Mouse (Mus musculus) lung, postnatal 10 days (tissue): Measurements from ENCODE around the gene Gpha2.
A peak's percentile ranks its signal among the peaks of the same experiment; 100 is the strongest.

ENCODE experiments used
- DNase-seq: peaks from one replicate; pipeline ENCODE4 v3.0.0; 2021

The Gpha2 gene

DNA sequence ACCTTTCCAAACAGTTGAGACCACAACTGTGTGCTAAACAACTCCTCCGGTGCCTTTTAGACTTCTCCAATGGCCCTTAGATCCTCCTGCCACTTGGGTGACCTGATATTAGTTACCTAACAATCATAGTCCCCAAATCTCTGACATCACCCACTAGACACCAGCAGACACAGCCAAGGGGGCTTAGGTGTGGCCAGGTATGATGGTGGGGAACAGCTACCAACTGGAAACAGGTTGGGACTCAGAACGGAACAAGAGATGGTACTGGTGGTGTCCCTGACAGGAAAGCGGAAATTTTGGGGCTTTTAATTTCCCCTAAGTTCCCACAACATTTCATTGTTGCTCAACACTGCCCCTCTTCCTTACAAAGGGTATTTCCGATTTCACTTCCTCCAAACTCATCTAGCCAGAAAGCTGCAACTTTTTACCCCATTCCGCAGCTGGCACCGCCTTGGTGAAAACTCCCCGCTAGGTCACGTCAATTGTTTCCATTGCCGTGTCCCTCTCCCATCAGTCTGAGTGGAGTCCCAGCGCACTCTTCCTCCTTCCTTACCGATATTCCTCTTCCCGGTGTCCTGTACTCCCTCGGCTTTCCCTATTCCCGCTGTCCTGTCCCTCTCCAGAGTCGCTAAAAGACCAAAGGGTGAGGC lies 49.7 kb downstream of the Gpha2 start:
- DNase-seq = peak; percentile 54

DNA sequence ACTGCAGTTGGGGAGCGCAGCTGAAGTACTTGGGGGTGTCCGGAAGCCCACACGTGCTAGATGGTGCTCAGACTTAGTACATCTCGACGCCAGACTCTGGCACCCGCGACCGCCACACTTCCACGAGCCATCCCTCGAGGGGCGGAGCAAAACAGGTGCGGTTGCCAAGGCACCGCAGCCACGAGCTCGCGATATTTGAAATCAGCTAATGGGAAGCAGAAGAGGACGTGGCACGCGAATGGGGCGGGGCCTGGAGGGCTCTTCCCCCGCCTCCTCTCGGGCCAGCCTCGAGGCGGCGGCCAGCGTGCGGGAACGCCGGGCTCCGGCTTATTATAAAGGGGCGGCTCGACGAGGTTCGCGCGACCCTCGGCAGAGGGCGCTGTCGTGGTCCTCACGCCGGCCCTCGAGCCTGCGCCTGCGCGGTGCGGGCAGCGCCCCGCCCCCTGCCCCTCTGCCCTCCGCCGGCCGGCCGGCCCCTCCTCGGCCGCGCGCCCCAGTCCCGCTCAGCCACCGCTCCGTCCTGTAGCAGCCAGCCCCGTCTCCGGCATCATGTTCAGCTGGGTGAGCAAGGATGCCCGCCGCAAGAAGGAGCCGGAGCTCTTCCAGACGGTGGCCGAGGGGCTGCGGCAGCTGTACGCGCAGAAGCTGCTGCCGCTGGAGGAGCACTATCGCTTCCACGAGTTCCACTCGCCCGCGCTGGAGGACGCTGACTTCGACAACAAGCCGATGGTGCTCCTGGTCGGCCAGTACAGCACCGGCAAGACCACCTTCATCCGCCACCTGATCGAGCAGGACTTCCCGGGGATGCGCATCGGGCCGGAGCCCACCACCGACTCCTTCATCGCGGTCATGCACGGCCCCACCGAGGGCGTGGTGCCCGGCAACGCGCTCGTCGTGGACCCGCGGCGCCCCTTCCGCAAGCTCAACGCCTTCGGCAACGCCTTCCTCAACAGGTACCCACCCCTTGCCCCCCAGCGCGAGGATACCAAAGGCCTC lies 50.5 kb downstream of the Gpha2 start, which contains the start of gene Ehd1:
Ehd1 (plus strand) TSS at position 300 of the 996 bp plus-strand sequence.
- peak; percentile 98 for DNase-seq
